Mouse (Mus musculus) left cerebral cortex, postnatal 36 days (tissue): ENCODE results near the gene Olfr1377. TPM values are rescaled to one million over a fixed set of nuclear protein-coding genes. Genes with fewer than 3 reads are reported as not detected.

Experiments used
- DNase-seq, 2 experiments: peaks; one replicate each; pipeline ENCODE4 v3.0.0; 2021 to 2022; ENCODE audit warnings: low spot score in 2 of 2, mixed read lengths in 1 of 2
- intact Hi-C: fragments of 180-260 bp; cut with DNase I; formaldehyde crosslinking; loops from one replicate; pipeline ENCODE4 v1.15.1; 2025
- total RNA-seq, 2 experiments: library from RNA; stranded (reverse); gene quantifications; 2 replicates each; pipeline ENCODE4 v1.2.3; 2021

The Olfr1377 gene
- total RNA-seq, 2 experiments from 2014 or later: not detected

DNA sequence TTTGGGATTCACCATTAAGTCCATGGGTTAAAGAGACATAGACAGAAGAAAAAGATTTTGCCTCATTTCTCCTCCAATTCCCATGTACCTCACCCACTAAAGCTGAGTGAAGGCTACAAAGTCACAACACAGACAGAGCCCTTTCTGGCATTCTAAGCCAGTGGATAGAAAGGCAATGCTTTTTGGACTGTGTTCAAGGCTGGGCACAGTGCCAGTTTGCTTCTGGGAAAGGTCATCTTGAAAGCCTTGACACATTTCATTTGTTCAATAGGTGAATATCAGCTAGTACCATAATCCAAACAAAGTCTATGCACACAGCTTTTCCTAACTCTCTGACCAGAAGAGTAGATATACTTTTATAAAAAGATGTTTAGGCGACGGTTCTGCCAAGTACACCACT lies 54.2 kb downstream of the Olfr1377 start:
- DNase-seq: no peak
- intact Hi-C loops: no loop called here

Other genes with a start within 250 kb of the Olfr1377 start
- gene Zfp354c, start 154.2 kb upstream of the Olfr1377 start, total RNA-seq: 10 to 100 TPM; 43.2 to 45.9 TPM
- 1 to 10 TPM; 3.4 to 3.8 TPM for gene Zfp879, start 140.4 kb upstream of the Olfr1377 start, total RNA-seq
- gene Grm6, start 131.3 kb upstream of the Olfr1377 start, total RNA-seq: not detected
- gene Zfp454, start 94.3 kb upstream of the Olfr1377 start, total RNA-seq: 1 to 10 TPM; 6.2 to 6.4 TPM
- 10 to 100 TPM; 23.2 to 24.0 TPM for gene Zfp2, start 65.8 kb upstream of the Olfr1377 start, total RNA-seq
- 1 to 10 TPM; 5.4 to 5.9 TPM for gene Zfp354b, start 50.3 kb upstream of the Olfr1377 start, total RNA-seq
- not detected for gene 4933414I15Rik, start 38.2 kb upstream of the Olfr1377 start, total RNA-seq
- gene Prop1, start 28.2 kb upstream of the Olfr1377 start, total RNA-seq: not detected
- gene Olfr1378, start 15.4 kb upstream of the Olfr1377 start, total RNA-seq: not detected
- not detected for gene Olfr51, start 21.6 kb downstream of the Olfr1377 start, total RNA-seq
- not detected for gene Olfr54, start 32.3 kb downstream of the Olfr1377 start, total RNA-seq
- gene Olfr1375, start 66.1 kb downstream of the Olfr1377 start, total RNA-seq: not detected
- gene Zfp354a, start 77.3 kb downstream of the Olfr1377 start, total RNA-seq: 1 to 10 TPM; 8.1 to 9.3 TPM
- not detected for gene Gm12569, start 238.5 kb downstream of the Olfr1377 start, total RNA-seq